Mouse (Mus musculus) cerebellum, adult (tissue): ENCODE measurements around the gene Srcin1.

ENCODE experiments used
- ATAC-seq: cut with Nextera tagmentation; 2 replicates; pipeline ENCODE4 v1.9.2; 2017; ENCODE audit warnings: mild to moderate bottlenecking, moderate library complexity, mixed read lengths; ENCODE audit not compliant: insufficient number of reproducible peaks, low FRiP score, low TSS enrichment

The Srcin1 gene

GRCm38 (mm10) chr11:97576136-97576906 is at the start of gene Srcin1:
Srcin1 (minus strand) TSS chr11:97576186.
- no peak for ATAC-seq

GRCm38 (mm10) chr11:97625551-97625950 is 49.6 kb upstream of the Srcin1 start:
- no peak for ATAC-seq

GRCm38 (mm10) chr11:97623166-97623565 is 47.2 kb upstream of the Srcin1 start:
- ATAC-seq = no peak

GRCm38 (mm10) chr11:97622440-97622839 is 46.5 kb upstream of the Srcin1 start:
- no peak; the same call in 1 of the 2 replicates for ATAC-seq

- peak; percentile 15; the same call in 1 of the 2 replicates for ATAC-seq
These were observed 43.4 kb upstream of the Srcin1 start for GRCm38 (mm10) chr11:97619391-97619795.

- no peak for ATAC-seq
These were observed 42.4 kb upstream of the Srcin1 start for GRCm38 (mm10) chr11:97618368-97618767.

GRCm38 (mm10) chr11:97615276-97615675 is 39.3 kb upstream of the Srcin1 start:
- no peak for ATAC-seq

- ATAC-seq = no peak
These were observed 35.1 kb upstream of the Srcin1 start for GRCm38 (mm10) chr11:97611076-97611475.

- ATAC-seq = no peak
These were observed 33.8 kb upstream of the Srcin1 start for GRCm38 (mm10) chr11:97609743-97610142.

GRCm38 (mm10) chr11:97608933-97609332 is 32.9 kb upstream of the Srcin1 start:
- no peak for ATAC-seq

- ATAC-seq = no peak
These were observed 31.2 kb upstream of the Srcin1 start for GRCm38 (mm10) chr11:97607056-97607725.

GRCm38 (mm10) chr11:97603891-97604290 is 27.9 kb upstream of the Srcin1 start:
- ATAC-seq = no peak

- ATAC-seq = no peak
These were observed 26.2 kb upstream of the Srcin1 start for GRCm38 (mm10) chr11:97602223-97602622.

GRCm38 (mm10) chr11:97599104-97599503 is 23.1 kb upstream of the Srcin1 start:
- ATAC-seq = no peak

- ATAC-seq = no peak
These were observed 22.1 kb upstream of the Srcin1 start for GRCm38 (mm10) chr11:97597945-97598691.

- no peak for ATAC-seq
These were observed 18.1 kb upstream of the Srcin1 start for GRCm38 (mm10) chr11:97594136-97594535.

GRCm38 (mm10) chr11:97591910-97592309 is 15.9 kb upstream of the Srcin1 start:
- no peak for ATAC-seq

GRCm38 (mm10) chr11:97590227-97590960 is 14.4 kb upstream of the Srcin1 start:
- ATAC-seq = peak; percentile 26; the same call in 1 of the 2 replicates

- no peak for ATAC-seq
These were observed 13.2 kb upstream of the Srcin1 start for GRCm38 (mm10) chr11:97589216-97589615.

- no peak for ATAC-seq
These were observed 9.9 kb upstream of the Srcin1 start for GRCm38 (mm10) chr11:97585932-97586331.
